Mouse (Mus musculus) gastrocnemius, adult 8-10 months (tissue): ENCODE data around the gene Aup1. TPM values are rescaled to one million over a fixed set of nuclear protein-coding genes. Genes with fewer than 3 reads are reported as not detected.

Experiments used
- DNase-seq, 2 experiments: peaks; one replicate each; pipeline ENCODE4 v3.0.0; 2022; ENCODE audit warnings: low spot score in 2 of 2
- microRNA-seq: library from miRNA; unstranded; fragments of <30 nt; microRNA quantifications from one replicate; pipeline ENCODE4 v1.2.0, GENCODE M21; 2022
- total RNA-seq, 4 experiments: library from RNA; stranded (reverse); gene quantifications; 2 replicates each; pipeline ENCODE4 v1.2.4; 2022

Gene Aup1
- total RNA-seq, 4 experiments from 2014 or later, result 91.1 to 109 (median 102) TPM

DNA sequence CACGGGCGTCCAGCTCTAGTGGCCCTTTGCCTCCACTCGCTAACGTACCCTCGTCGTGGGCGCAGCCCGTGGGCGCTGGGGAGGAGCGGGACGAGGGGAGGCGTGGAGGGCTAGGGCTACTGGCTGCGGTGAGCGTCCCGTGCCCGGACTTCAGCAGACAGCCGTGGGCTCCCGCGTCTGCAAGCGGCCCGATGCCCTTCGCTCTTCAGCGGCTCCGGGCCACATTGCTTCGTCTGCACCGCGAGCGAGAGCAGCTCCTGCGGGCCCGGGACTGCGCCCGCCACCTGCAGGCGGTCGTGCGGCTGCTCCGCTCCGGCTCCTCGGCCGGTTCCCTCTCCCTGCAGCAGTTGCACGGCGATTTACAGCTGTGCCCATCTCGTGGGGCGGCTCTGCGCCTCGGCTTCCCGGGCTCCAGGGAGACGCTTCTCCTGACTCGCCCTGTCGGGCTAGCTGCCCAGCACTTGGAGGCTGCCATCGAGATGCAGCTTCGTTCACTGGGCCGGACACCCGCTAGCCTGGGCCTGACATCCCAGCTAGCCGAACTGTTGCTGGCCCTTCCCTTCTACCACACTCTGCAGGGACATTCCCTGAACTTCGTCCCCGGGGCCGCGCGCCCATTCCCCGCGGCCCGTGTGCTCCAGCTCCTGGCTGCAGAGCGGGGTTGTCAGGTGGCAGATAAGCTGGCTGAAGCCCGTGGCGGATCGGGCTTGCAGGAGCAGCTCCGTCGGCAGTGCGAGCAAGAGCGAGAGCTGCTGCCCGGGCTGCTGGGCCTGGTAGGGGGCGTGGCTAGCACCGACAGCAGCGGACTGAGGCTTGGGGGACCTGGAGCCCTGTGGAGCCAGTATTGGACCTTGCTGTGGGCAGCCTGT, 47.6 kb downstream of the Aup1 start:
- peak in 1 of 2 experiments; percentile 36 for DNase-seq

DNA sequence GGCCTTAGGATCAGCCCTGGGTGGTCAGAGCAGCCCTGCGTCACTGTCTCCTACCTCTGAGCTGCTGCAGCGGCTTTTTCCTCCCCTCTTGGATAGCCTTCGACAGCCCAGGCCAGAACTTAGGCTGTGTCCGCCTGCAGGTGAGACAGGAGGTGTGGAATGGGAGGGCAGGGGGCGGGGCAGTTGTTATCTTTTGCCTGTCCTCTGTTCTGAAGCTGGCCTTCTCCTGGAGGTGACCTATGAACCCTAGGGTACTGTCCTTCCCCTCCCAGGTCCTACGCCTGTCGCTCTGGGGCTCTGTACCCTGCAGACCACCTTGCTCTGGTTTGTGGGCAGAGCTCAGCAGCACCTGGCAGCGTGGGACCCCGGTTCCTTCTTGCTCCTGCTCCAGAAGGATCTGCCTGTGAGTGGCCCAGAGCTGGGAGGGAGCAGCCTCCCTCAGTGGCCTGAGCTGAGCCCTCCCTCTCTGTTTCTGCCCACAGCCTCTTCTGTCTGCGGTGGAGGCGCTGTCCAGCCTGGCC, 48.9 kb downstream of the Aup1 start:
- DNase-seq, result no peak

DNA sequence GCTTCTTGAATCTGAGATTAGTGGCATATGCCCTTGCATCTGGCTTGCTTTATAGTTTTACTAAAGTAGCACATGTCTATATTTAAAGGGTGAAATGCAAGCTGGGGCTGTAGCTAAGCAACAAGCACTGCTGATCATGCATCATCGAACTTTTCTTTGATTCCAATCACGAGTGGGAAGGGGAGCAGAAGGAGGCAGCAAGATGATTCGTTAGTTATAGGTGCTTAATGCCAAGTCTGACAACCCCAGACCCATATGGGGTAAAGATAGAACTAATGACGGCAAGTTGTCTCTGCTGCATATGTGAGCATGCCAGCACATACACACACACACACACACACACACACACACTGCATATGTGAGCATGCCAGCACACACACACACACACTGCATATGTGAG, 49.8 kb downstream of the Aup1 start:
- no peak for DNase-seq

Small RNAs within 50 kb of the gene (microRNA-seq; reads per million reads assigned to microRNA genes)
- gene Mir3470a (not detected), gene Mir7040 (not detected)

Other genes starting within 250 kb of the Aup1 start
- gene Sema4f, start 114.8 kb upstream of the Aup1 start, total RNA-seq, result under 1 TPM in 1 of 4 experiments, not detected in 3; 0.61 TPM
- not detected for gene M1ap, start 107.6 kb upstream of the Aup1 start, total RNA-seq
- 1 to 10 TPM in 3 of 4 experiments, under 1 TPM in 1; 0.56 to 1.2 (median 1.1) TPM for gene Dok1, start 21.1 kb upstream of the Aup1 start, total RNA-seq
- gene Loxl3, start 20.3 kb upstream of the Aup1 start, total RNA-seq, result 1 to 10 TPM in 3 of 4 experiments, under 1 TPM in 1; 0.97 to 1.5 (median 1.3) TPM
- 10 to 100 TPM; 16.6 to 16.9 (median 16.7) TPM for gene Htra2, start 752 bp downstream of the Aup1 start, total RNA-seq
- gene Dqx1, start 3.3 kb downstream of the Aup1 start, total RNA-seq, result under 1 TPM; 0.24 to 0.52 (median 0.33) TPM
- gene Tlx2, start 15.8 kb downstream of the Aup1 start, total RNA-seq, result not detected
- gene Pcgf1, start 23.3 kb downstream of the Aup1 start, total RNA-seq, result 1 to 10 TPM; 6.2 to 9.4 (median 7.5) TPM
- under 1 TPM in 2 of 4 experiments, not detected in 2; 0.63 to 0.94 TPM for gene Lbx2, start 31.8 kb downstream of the Aup1 start, total RNA-seq
- gene Ccdc142, start 47.1 kb downstream of the Aup1 start, total RNA-seq, result 1 to 10 TPM in 3 of 4 experiments, not detected in 1; 1.1 to 2.3 (median 1.3) TPM
- gene Gm42688, start 47.1 kb downstream of the Aup1 start, total RNA-seq, result under 1 TPM; 0.60 to 0.99 (median 0.82) TPM
- 100 to 1,000 TPM; 102 to 112 (median 107) TPM for gene Mrpl53, start 54.5 kb downstream of the Aup1 start, total RNA-seq
- gene Mogs, start 61.0 kb downstream of the Aup1 start, total RNA-seq, result 1 to 10 TPM; 5.3 to 5.9 (median 5.5) TPM
- 10 to 100 TPM; 39.1 to 50.7 (median 45.1) TPM for gene Wbp1, start 67.0 kb downstream of the Aup1 start, total RNA-seq
- 10 to 100 TPM; 14.3 to 18.2 (median 16.2) TPM for gene Ino80b, start 70.9 kb downstream of the Aup1 start, total RNA-seq
- 10 to 100 TPM in 3 of 4 experiments, 1 to 10 TPM in 1; 9.0 to 12.2 (median 10.9) TPM for gene Rtkn, start 80.9 kb downstream of the Aup1 start, total RNA-seq
- gene Wdr54, start 101.9 kb downstream of the Aup1 start, total RNA-seq, result 1 to 10 TPM in 3 of 4 experiments, under 1 TPM in 1; 0.87 to 2.3 (median 1.1) TPM
- gene 1700003E16Rik, start 101.9 kb downstream of the Aup1 start, total RNA-seq, result under 1 TPM in 2 of 4 experiments, not detected in 2; 0.13 to 0.15 TPM
- gene Dctn1, start 111.4 kb downstream of the Aup1 start, total RNA-seq, result 100 to 1,000 TPM; 117 to 131 (median 127) TPM
- not detected for gene Slc4a5, start 165.3 kb downstream of the Aup1 start, total RNA-seq